Mouse (Mus musculus) adrenal gland, postnatal 25 days (tissue): ENCODE results near the gene Shisal2b. TPM values are rescaled to one million over a fixed set of nuclear protein-coding genes. Genes with fewer than 3 reads are reported as not detected.
"Not testable (repeated sequence)": the region's sequence is repeated elsewhere in the genome, so short reads cannot be mapped to it uniquely, and the experiment has no call there.

Experiments used
- DNase-seq: peaks from one replicate; pipeline ENCODE4 v3.0.0; 2021; ENCODE audit warnings: mixed read lengths
- long read RNA-seq: library from polyadenylated mRNA; stranded (forward); transcript quantifications from one replicate; pipeline ENCODE4 v2.0.0, GENCODE M21; 2021
- total RNA-seq: library from RNA; stranded (reverse); gene quantifications from 2 replicates; pipeline ENCODE4 v1.2.3, GENCODE M21; 2021

The Shisal2b gene
- total RNA-seq: not detected in 2 replicates
- long read RNA-seq: 0 reads

GRCm38 (mm10) chr13:104863127-104863979, at the start of gene Shisal2b:
Gene Shisal2b, minus strand, starts transcription at chr13:104863893.
- peak; percentile 45 for DNase-seq

- DNase-seq: not testable (repeated sequence)
Observed at GRCm38 (mm10) chr13:104911626-104912025, 47.9 kb upstream of the Shisal2b start.

- not testable (repeated sequence) for DNase-seq
Observed at GRCm38 (mm10) chr13:104911006-104911405, 47.3 kb upstream of the Shisal2b start.

- no peak for DNase-seq
Observed at GRCm38 (mm10) chr13:104908691-104909090, 45.0 kb upstream of the Shisal2b start.

- DNase-seq: no peak
Observed at GRCm38 (mm10) chr13:104894771-104895170, 31.1 kb upstream of the Shisal2b start.

GRCm38 (mm10) chr13:104892337-104892736, 28.6 kb upstream of the Shisal2b start:
- DNase-seq: no peak

GRCm38 (mm10) chr13:104886308-104887032, 22.8 kb upstream of the Shisal2b start:
- DNase-seq: no peak

- no peak for DNase-seq
Observed at GRCm38 (mm10) chr13:104883566-104884249, 20.0 kb upstream of the Shisal2b start.

- DNase-seq: no peak
Observed at GRCm38 (mm10) chr13:104878508-104878907, 14.8 kb upstream of the Shisal2b start.

- no peak for DNase-seq
Observed at GRCm38 (mm10) chr13:104869907-104870306, 6.2 kb upstream of the Shisal2b start.

- DNase-seq: no peak
Observed at GRCm38 (mm10) chr13:104866726-104867125, 3.0 kb upstream of the Shisal2b start.

GRCm38 (mm10) chr13:104853645-104854044, 10.0 kb downstream of the Shisal2b start:
- no peak for DNase-seq

- DNase-seq: no peak
Observed at GRCm38 (mm10) chr13:104843295-104844089, 20.2 kb downstream of the Shisal2b start.

- no peak for DNase-seq
Observed at GRCm38 (mm10) chr13:104841937-104842336, 21.8 kb downstream of the Shisal2b start.

- no peak for DNase-seq
Observed at GRCm38 (mm10) chr13:104837628-104838027, 26.1 kb downstream of the Shisal2b start.

GRCm38 (mm10) chr13:104832811-104833210, 30.9 kb downstream of the Shisal2b start:
- DNase-seq: no peak

GRCm38 (mm10) chr13:104825470-104825869, 38.2 kb downstream of the Shisal2b start:
- no peak for DNase-seq

GRCm38 (mm10) chr13:104822411-104822838, 41.3 kb downstream of the Shisal2b start:
- no peak for DNase-seq

GRCm38 (mm10) chr13:104821908-104822307, 41.8 kb downstream of the Shisal2b start:
- no peak for DNase-seq

GRCm38 (mm10) chr13:104821192-104821591, 42.5 kb downstream of the Shisal2b start:
- DNase-seq: no peak

GRCm38 (mm10) chr13:104817696-104818095, 46.0 kb downstream of the Shisal2b start:
- DNase-seq: no peak
